Mouse (Mus musculus) intestine, embryonic 16.5 days (tissue): ENCODE measurements around the gene Slc22a3. TPM values are rescaled to one million over a fixed set of nuclear protein-coding genes. Genes with fewer than 3 reads are reported as not detected.

Source experiments
- ATAC-seq: fragments of 200-750 bp; cut with Nextera tagmentation; 2 replicates; pipeline ENCODE4 v1.8.0; 2017; ENCODE audit warnings: moderate TSS enrichment, moderate library complexity
- H3K27ac ChIP-seq: fragments of 300-500 bp; sonication (generic); 2 replicates; pipeline ENCODE4 v1.5.1; 2014; ENCODE audit warnings: mild to moderate bottlenecking, low read length
- H3K27me3 ChIP-seq: fragments of 300-500 bp; sonication (generic); replicated peaks from 2 replicates; pipeline ENCODE4 v1.6.1; 2014; ENCODE audit warnings: low read length, control low read depth, mixed read lengths; ENCODE audit not compliant: control insufficient read depth, insufficient read depth
- H3K36me3 ChIP-seq: fragments of 300-500 bp; sonication (generic); 2 replicates; pipeline ENCODE4 v1.6.1; 2014; ENCODE audit warnings: low read length, control low read depth; ENCODE audit not compliant: control insufficient read depth, insufficient read depth
- H3K4me1 ChIP-seq: fragments of 300-500 bp; sonication (generic); 2 replicates; pipeline ENCODE4 v1.6.1; 2014; ENCODE audit warnings: low read length, control low read depth, mixed read lengths; ENCODE audit not compliant: control insufficient read depth, insufficient read depth
- H3K4me2 ChIP-seq: fragments of 300-500 bp; sonication (generic); 2 replicates; pipeline ENCODE4 v1.6.1; 2014; ENCODE audit warnings: low read depth, low read length, control low read depth
- H3K4me3 ChIP-seq: fragments of 300-500 bp; sonication (generic); 2 replicates; pipeline ENCODE4 v1.5.1; 2014; ENCODE audit warnings: mild to moderate bottlenecking, low read length
- H3K9ac ChIP-seq: fragments of 300-500 bp; sonication (generic); 2 replicates; pipeline ENCODE4 v1.6.1; 2014; ENCODE audit warnings: low read depth, low read length
- H3K9me3 ChIP-seq: fragments of 300-500 bp; sonication (generic); 2 replicates; pipeline ENCODE4 v1.6.1; 2016; ENCODE audit warnings: low read length, control low read depth; ENCODE audit not compliant: control insufficient read depth
- WGBS: fragments of 180-500 bp; shearing (Covaris S2); extraction: QIAGEN DNeasy Blood & Tissue Kit; methylation state at CpG from one replicate; pipeline ENCODE4 v1.1.7; 2014; 5-methylcytosine and 5-hydroxymethylcytosine counted together
- polyA plus RNA-seq: library from polyadenylated mRNA; unstranded; fragments of >200 nt; fragmentation: Nextera tagmentation; extraction: Ambion mirVana; gene quantifications from 2 replicates; pipeline ENCODE4 v1.2.1, GENCODE M21; 2015

The Slc22a3 gene
- polyA plus RNA-seq, 1 experiment from 2014 or later: 0.27 TPM

DNA sequence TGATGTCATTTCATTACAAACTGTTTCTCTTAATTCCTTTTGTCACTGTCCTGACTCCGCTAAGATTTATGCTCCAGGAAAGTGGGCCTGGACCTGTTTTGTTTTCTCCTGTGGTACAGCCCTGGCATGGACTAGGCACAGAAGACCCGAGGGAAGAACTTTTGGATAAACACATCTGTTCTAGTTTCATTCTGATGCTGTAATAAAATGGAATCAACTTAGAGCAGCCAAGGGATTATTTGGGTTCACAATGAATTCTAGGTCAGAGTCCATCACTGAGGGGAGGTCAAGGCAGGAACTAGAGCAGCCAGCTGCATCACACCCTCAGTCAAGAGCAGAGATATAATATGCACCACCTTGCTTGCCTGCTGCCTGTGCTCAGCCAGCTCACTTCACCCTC, 119.7 kb downstream of the Slc22a3 start:
- 73% methylated on average over 2 of the region's 2 CpGs for WGBS
- Histone ChIP-seq H3K4me2 (no peak overlapping the region), H3K27ac (no peak overlapping the region), H3K4me3 (no peak overlapping the region), H3K36me3 (no peaks in the 10 kb centered on the region), H3K27me3 (no peaks in the 10 kb centered on the region), H3K4me1 (no peaks in the 10 kb centered on the region), H3K9me3 (no peaks in the 10 kb centered on the region), H3K9ac (no peak overlapping the region)
- ATAC-seq: no peak

DNA sequence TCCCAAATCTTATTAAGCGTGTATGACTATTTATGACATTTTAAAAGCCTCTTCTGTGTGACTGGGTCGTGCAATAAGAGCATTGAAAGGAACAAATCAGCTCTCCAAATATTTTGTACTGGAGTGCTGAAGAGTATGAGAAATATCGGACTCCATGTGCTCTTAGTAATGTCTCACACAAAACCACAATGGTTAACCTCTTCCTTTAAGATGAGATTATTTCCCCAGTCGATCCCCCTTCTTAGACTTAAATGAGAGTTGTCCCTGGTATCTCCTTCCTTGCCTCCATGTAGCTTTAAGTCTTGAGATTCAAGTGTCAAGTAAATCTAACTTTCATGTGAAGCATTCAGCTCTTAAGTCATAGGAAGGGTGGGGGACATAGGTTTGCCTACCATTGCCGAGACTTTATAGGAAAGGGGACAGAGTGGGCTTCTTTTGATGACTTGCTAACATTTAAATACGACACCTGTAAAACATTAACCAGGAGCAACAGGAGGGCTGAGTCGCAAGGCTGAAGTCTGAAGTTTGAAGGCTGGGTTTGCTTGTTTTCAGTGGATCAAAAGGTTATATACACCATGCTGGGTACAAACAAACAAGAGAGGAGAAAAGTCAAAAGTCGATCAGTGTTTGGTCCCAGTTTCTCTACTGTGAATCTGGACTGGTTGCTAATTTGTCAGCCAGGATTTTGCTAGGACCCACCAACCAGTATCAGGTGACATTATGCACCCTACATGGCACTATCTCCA, 122.3 kb downstream of the Slc22a3 start:
- 57% methylated on average over 8 of the region's 8 CpGs for WGBS

GRCm38 (mm10) chr17:12382531-12382930, 125.0 kb downstream of the Slc22a3 start:
- ATAC-seq: no peak
- no peaks in the 10 kb centered on the region for H3K9me3 ChIP-seq
- H3K4me1 ChIP-seq: peaks cover 4% of the 10 kb centered on the region; the same call in 1 of the 2 replicates
- H3K27ac ChIP-seq: no peak overlapping the region
- WGBS: 37% methylated on average over 2 of the region's 2 CpGs
- H3K4me2 ChIP-seq: no peak overlapping the region
- no peaks in the 10 kb centered on the region for H3K36me3 ChIP-seq
- H3K27me3 ChIP-seq: no peaks in the 10 kb centered on the region
- no peak overlapping the region for H3K4me3 ChIP-seq
- no peak overlapping the region for H3K9ac ChIP-seq

More for the DNA sequence above, 122.3 kb downstream of the Slc22a3 start:
- Histone ChIP-seq H3K9ac (no peak overlapping the region), H3K4me3 (no peak overlapping the region), H3K4me2 (no peak overlapping the region), H3K27ac (no peak overlapping the region), H3K4me1 (peaks cover 4% of the 10 kb centered on the region; the same call in 1 of the 2 replicates), H3K9me3 (no peaks in the 10 kb centered on the region), H3K36me3 (no peaks in the 10 kb centered on the region), H3K27me3 (no peaks in the 10 kb centered on the region)
- ATAC-seq: no peak

DNA sequence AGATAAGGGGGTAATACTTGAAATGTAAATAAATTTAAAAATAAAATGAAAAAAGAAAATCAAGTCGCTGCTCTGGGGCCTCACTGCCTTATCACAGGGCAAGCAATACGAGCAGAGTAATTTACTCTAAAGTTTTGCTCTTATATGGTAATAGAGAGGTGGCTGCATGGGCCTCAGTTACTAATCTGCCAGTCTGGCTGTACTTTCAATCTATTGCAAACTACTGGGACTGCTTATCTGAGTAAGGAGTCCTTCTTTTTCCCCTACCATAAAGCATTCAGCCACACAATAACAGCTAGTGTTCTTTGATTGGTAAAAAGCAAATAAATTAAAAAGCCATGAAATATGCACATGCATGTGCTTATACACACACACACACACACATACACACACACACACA, 125.9 kb downstream of the Slc22a3 start:
- H3K4me2 ChIP-seq: no peak overlapping the region
- no peaks in the 10 kb centered on the region for H3K9me3 ChIP-seq
- peak overlapping the region; percentile 27; the same call in 1 of the 2 replicates for H3K27ac ChIP-seq
- no peak overlapping the region for H3K9ac ChIP-seq
- H3K4me3 ChIP-seq: no peak overlapping the region
- peaks cover 4% of the 10 kb centered on the region; the same call in 1 of the 2 replicates for H3K4me1 ChIP-seq
- no peaks in the 10 kb centered on the region for H3K27me3 ChIP-seq
- peak; percentile 78 for ATAC-seq
- whole genome bisulfite sequencing: 55% methylated on average over 2 of the region's 2 CpGs
- no peaks in the 10 kb centered on the region for H3K36me3 ChIP-seq

DNA sequence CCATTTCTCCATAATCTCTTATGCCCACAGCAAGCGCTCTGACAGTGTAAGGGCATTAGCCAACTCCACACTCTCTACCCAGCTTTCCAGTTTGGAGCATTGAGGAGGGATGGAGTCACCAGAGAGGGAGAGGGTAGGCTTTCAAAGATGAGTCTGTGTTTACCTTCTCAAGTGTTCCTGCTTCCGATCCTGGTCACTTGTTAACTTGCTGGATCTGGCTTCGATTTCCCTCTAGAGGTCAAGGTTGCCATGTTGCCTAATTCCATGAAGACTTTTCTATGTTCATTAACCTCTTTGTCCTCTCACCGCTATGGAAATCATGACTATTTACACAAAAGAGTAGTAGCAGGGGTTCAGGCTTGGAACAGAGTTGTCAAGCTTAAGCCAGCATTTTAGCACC, 127.2 kb downstream of the Slc22a3 start:
- Histone ChIP-seq H3K9ac (no peak overlapping the region), H3K9me3 (no peaks in the 10 kb centered on the region), H3K27me3 (no peaks in the 10 kb centered on the region), H3K4me1 (peaks cover 4% of the 10 kb centered on the region; the same call in 1 of the 2 replicates), H3K4me2 (no peak overlapping the region), H3K36me3 (no peaks in the 10 kb centered on the region), H3K4me3 (no peak overlapping the region), H3K27ac (no peak overlapping the region)
- 80% methylated on average over 4 of the region's 4 CpGs for WGBS
- no peak for ATAC-seq

DNA sequence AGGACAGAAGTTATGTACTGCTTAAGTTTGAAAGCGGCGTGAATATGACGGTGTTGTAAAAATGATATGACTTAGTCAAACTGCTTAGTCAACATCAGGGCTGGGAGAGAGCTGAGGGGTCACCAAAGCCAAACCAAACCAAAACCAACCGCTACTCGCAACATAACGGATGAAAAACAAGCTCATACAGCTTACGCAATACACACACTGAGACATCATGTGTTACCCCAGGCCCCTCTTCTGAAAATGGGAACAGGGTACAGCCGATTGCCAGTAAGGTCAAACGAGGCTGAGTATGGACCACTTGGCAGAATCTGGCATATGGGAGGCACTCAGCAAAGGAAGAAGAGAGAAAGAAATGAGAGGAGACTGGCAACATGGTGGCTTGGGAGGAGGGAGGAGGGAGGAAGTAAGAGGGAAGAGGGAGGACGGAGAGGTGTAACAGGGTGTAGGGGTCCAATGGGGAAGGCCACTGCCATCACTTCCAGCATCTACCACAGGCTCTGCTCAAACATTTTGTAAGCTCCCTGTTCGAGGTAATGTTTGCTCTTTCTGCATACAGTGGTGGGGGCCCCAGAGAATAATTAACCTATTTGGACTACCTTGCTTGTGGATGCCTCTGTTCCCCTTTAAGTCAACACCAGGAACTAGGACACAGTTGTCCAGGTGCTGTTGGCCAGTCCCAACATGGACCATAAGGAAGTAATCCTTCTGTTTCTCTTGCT, 129.4 kb downstream of the Slc22a3 start, which contains the start of gene Plg:
Gene Plg (plus strand): TSS at position 628 of the 725 bp plus-strand sequence.
- H3K9ac ChIP-seq: no peak within 1 kb of the TSS
- no peaks in the 10 kb centered on the region for H3K9me3 ChIP-seq
- no peak; the same call in 1 of the 2 replicates for ATAC-seq
- H3K4me2 ChIP-seq: no peak within 1 kb of the TSS
- WGBS: 78% methylated on average over 11 of the region's 11 CpGs
- peaks cover 4% of the 10 kb centered on the region; the same call in 1 of the 2 replicates for H3K4me1 ChIP-seq
- no peaks in the 10 kb centered on the region for H3K27me3 ChIP-seq
- H3K27ac ChIP-seq: no peak within 1 kb of the TSS
- no peak within 1 kb of the TSS for H3K4me3 ChIP-seq
- H3K36me3 ChIP-seq: no peaks in the 10 kb centered on the region

GRCm38 (mm10) chr17:12373601-12374144, 133.8 kb downstream of the Slc22a3 start:
- no peak overlapping the region for H3K9ac ChIP-seq
- no peak overlapping the region for H3K4me2 ChIP-seq
- 45% methylated on average over 3 of the region's 3 CpGs for WGBS
- ATAC-seq: no peak
- H3K36me3 ChIP-seq: no peaks in the 10 kb centered on the region
- no peaks in the 10 kb centered on the region for H3K27me3 ChIP-seq
- H3K9me3 ChIP-seq: no peaks in the 10 kb centered on the region
- no peak overlapping the region for H3K4me3 ChIP-seq
- no peak overlapping the region for H3K27ac ChIP-seq
- peaks cover 12% of the 10 kb centered on the region; the same call in 1 of the 2 replicates for H3K4me1 ChIP-seq

GRCm38 (mm10) chr17:12372021-12372420, 135.5 kb downstream of the Slc22a3 start:
- H3K36me3 ChIP-seq: no peaks in the 10 kb centered on the region
- no peak overlapping the region for H3K4me2 ChIP-seq
- no peaks in the 10 kb centered on the region for H3K9me3 ChIP-seq
- peaks cover 12% of the 10 kb centered on the region; the same call in 1 of the 2 replicates for H3K4me1 ChIP-seq
- no peak overlapping the region for H3K27ac ChIP-seq
- H3K4me3 ChIP-seq: no peak overlapping the region
- WGBS: 24% methylated on average over 4 of the region's 4 CpGs
- H3K27me3 ChIP-seq: no peaks in the 10 kb centered on the region
- no peak for ATAC-seq
- no peak overlapping the region for H3K9ac ChIP-seq

- Histone ChIP-seq H3K9me3 (no peaks in the 10 kb centered on the region), H3K27ac (no peak overlapping the region), H3K4me2 (0 out of 2 replicates have a peak overlapping the region, but pooled peaks have one; percentile 2), H3K27me3 (no peaks in the 10 kb centered on the region), H3K9ac (no peak overlapping the region), H3K36me3 (no peaks in the 10 kb centered on the region), H3K4me3 (no peak overlapping the region), H3K4me1 (peaks cover 12% of the 10 kb centered on the region; the same call in 1 of the 2 replicates)
- ATAC-seq: no peak
- 35% methylated on average over 10 of the region's 10 CpGs for WGBS
Observed at GRCm38 (mm10) chr17:12371310-12371925, 136.1 kb downstream of the Slc22a3 start.
